Mouse (Mus musculus): ENCODE data around the gene 9430007A20Rik. TPM values are rescaled to one million over a fixed set of nuclear protein-coding genes. Genes with fewer than 3 reads are reported as not detected.

The 9430007A20Rik gene
- total and polyA plus RNA-seq, 2 experiments from 2014 or later, result not detected

DNA sequence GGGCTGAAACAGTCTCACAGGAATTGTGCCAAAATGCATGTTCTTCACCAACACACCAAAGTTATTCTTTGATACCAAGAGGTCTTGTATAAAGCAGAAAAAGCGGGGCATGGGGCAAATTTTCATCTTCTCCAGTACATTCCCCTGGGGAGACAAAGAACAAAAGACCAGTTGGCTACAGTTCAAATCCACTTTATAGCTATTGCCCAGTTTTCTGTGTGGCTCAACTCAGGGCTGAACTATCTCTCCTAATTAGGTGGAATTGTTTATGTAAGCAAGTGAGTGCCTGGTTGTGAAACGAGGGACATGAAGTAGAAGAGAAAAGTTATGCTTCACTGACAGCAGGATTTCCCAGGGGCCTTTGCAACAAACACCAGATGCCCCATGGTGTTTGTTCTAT is 41.6 kb downstream of the 9430007A20Rik start:
- no peak for TF ChIP-seq CTCF (IDR thresholded peaks at IDR 0.05; ENCODE audit: low read depth)

DNA sequence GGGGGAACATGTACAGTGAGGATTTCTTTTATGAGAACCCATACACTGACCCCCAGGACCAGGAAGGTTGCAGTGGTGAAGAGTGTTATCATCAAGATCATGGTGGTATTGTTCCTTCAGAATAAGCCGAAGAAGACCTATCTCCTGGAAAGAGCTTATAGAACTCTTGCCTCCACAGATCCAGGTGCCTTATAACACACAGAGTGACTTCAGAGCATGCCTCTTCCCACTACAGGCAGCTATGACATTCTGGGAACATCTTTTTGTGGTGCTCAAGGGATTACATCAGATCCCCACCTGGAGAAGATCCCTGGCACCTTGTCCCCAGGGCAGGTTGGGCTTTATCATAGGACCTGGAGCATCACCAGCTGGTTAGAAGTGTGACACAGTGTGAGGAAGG is 45.4 kb downstream of the 9430007A20Rik start, which contains the start of gene Gm13124:
Gene Gm13124, minus strand, starts transcription at position 101 of the 400 bp plus-strand sequence.
- Histone ChIP-seq H3K4me2 (ENCODE audit: low read depth, low read length) (no peak within 1 kb of the TSS), H3K4me1 (ENCODE audit: insufficient read depth, low read length) (no peaks in the 10 kb centered on the region), H3K36me3 (ENCODE audit: insufficient read depth, low read length) (no peaks in the 10 kb centered on the region), H3K4me3 (ENCODE audit: low read length) (no peak within 1 kb of the TSS), H3K9me3 (ENCODE audit: low read length) (peaks cover 17% of the 10 kb centered on the region; the same call in 1 of the 2 replicates), H3K9ac (replicated peaks; ENCODE audit: low read length) (no peak within 1 kb of the TSS), H3K27me3 (ENCODE audit: insufficient read depth, low read length) (no peaks in the 10 kb centered on the region), H3K27ac (no peak within 1 kb of the TSS)
- DNase-seq (ENCODE audit: low spot score), result no peak
- 93% methylated on average over 1 of the region's 1 CpGs for WGBS
- ATAC-seq, result no peak
- TF ChIP-seq CTCF (IDR thresholded peaks at IDR 0.05; ENCODE audit: low read depth), result no peak

More for the DNA sequence above, 41.6 kb downstream of the 9430007A20Rik start:
- H3K9me3 ChIP-seq (ENCODE audit: low read length), result peaks cover 29% of the 10 kb centered on the region
- no peaks in the 10 kb centered on the region for H3K4me1 ChIP-seq (ENCODE audit: insufficient read depth, low read length)
- H3K27me3 ChIP-seq (ENCODE audit: insufficient read depth, low read length), result no peaks in the 10 kb centered on the region
- H3K36me3 ChIP-seq (ENCODE audit: insufficient read depth, low read length), result no peaks in the 10 kb centered on the region
- ATAC-seq, result no peak
- no peak overlapping the region for H3K4me3 ChIP-seq (ENCODE audit: low read length)
- no peak overlapping the region for H3K9ac ChIP-seq (replicated peaks; ENCODE audit: low read length)
- no peak overlapping the region for H3K4me2 ChIP-seq (ENCODE audit: low read depth, low read length)
- no peak overlapping the region for H3K27ac ChIP-seq
- WGBS, result 59% methylated on average over 2 of the region's 2 CpGs
- DNase-seq (ENCODE audit: low spot score), result no peak

DNA sequence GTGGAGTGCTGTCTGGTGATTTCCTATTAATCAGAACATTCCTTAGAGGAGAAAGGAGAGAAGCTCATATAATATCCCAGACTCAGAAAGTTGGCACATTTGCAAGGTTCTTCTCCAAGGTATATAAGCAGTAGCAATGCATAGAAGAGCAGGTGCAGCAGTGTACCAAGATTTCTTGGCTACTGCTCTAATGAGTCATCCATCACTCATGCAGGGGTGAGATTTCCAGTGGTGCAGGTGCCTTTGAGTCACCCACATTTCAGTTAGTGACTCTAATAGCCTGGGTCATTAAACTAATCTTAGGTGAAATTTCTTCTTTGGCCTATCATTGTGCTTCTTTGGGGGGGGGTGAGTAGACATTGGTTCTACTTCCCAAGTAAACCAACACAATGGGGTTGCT is 48.1 kb downstream of the 9430007A20Rik start:
- ATAC-seq (no peak), DNase-seq (ENCODE audit: low spot score) (no peak)
- no peak for TF ChIP-seq CTCF (IDR thresholded peaks at IDR 0.05; ENCODE audit: low read depth)
- peaks cover 10% of the 10 kb centered on the region; the same call in 1 of the 2 replicates for H3K9me3 ChIP-seq (ENCODE audit: low read length)
- no peak overlapping the region for H3K4me3 ChIP-seq (ENCODE audit: low read length)
- no peak overlapping the region for H3K27ac ChIP-seq
- H3K9ac ChIP-seq (replicated peaks; ENCODE audit: low read length), result no peak overlapping the region
- H3K4me2 ChIP-seq (ENCODE audit: low read depth, low read length), result no peak overlapping the region
- no peaks in the 10 kb centered on the region for H3K27me3 ChIP-seq (ENCODE audit: insufficient read depth, low read length)
- no peaks in the 10 kb centered on the region for H3K4me1 ChIP-seq (ENCODE audit: insufficient read depth, low read length)
- no peaks in the 10 kb centered on the region for H3K36me3 ChIP-seq (ENCODE audit: insufficient read depth, low read length)

Other genes starting within 250 kb of the 9430007A20Rik start
- not detected in 2 replicates for gene Pramel5, start 239.3 kb upstream of the 9430007A20Rik start, total RNA-seq (2014; rRNA removed)
- not detected in 2 replicates for gene Pramel5, start 239.3 kb upstream of the 9430007A20Rik start, polyA plus RNA-seq (2015; fragmentation: Nextera tagmentation; extraction: Ambion mirVana)
- not detected in 2 replicates for gene Gm13128, start 189.6 kb upstream of the 9430007A20Rik start, total RNA-seq (2014; rRNA removed)
- gene Gm13128, start 189.6 kb upstream of the 9430007A20Rik start, polyA plus RNA-seq (2015; fragmentation: Nextera tagmentation; extraction: Ambion mirVana), result not detected in 2 replicates
- not detected in 2 replicates for gene Gm13119, start 161.9 kb upstream of the 9430007A20Rik start, total RNA-seq (2014; rRNA removed)
- gene Gm13119, start 161.9 kb upstream of the 9430007A20Rik start, polyA plus RNA-seq (2015; fragmentation: Nextera tagmentation; extraction: Ambion mirVana), result not detected in 2 replicates
- gene Pramef20, start 141.9 kb upstream of the 9430007A20Rik start, total RNA-seq (2014; rRNA removed), result not detected in 2 replicates
- not detected in 2 replicates for gene Pramef20, start 141.9 kb upstream of the 9430007A20Rik start, polyA plus RNA-seq (2015; fragmentation: Nextera tagmentation; extraction: Ambion mirVana)
- gene Pramef12, start 111.4 kb upstream of the 9430007A20Rik start, total RNA-seq (2014; rRNA removed), result not detected in 2 replicates
- gene Pramef12, start 111.4 kb upstream of the 9430007A20Rik start, polyA plus RNA-seq (2015; fragmentation: Nextera tagmentation; extraction: Ambion mirVana), result not detected in 2 replicates
- not detected in 2 replicates for gene 1700012P22Rik, start 81.0 kb upstream of the 9430007A20Rik start, total RNA-seq (2014; rRNA removed)
- 0.15 and 0.49 TPM in 2 replicates for gene 1700012P22Rik, start 81.0 kb upstream of the 9430007A20Rik start, polyA plus RNA-seq (2015; fragmentation: Nextera tagmentation; extraction: Ambion mirVana)
- not detected in 2 replicates for gene Gm9944, start 66.5 kb upstream of the 9430007A20Rik start, total RNA-seq (2014; rRNA removed)
- gene Gm9944, start 66.5 kb upstream of the 9430007A20Rik start, polyA plus RNA-seq (2015; fragmentation: Nextera tagmentation; extraction: Ambion mirVana), result not detected in 2 replicates
- not detected in 2 replicates for gene Aadacl3, start 56.1 kb upstream of the 9430007A20Rik start, total RNA-seq (2014; rRNA removed)
- gene Aadacl3, start 56.1 kb upstream of the 9430007A20Rik start, polyA plus RNA-seq (2015; fragmentation: Nextera tagmentation; extraction: Ambion mirVana), result not detected in 2 replicates
- not detected in 2 replicates for gene Gm13124, start 45.3 kb downstream of the 9430007A20Rik start, total RNA-seq (2014; rRNA removed)
- gene Gm13124, start 45.3 kb downstream of the 9430007A20Rik start, polyA plus RNA-seq (2015; fragmentation: Nextera tagmentation; extraction: Ambion mirVana), result not detected in 2 replicates
- not detected in 2 replicates for gene Aadacl4, start 93.9 kb downstream of the 9430007A20Rik start, total RNA-seq (2014; rRNA removed)
- not detected in 2 replicates for gene Aadacl4, start 93.9 kb downstream of the 9430007A20Rik start, polyA plus RNA-seq (2015; fragmentation: Nextera tagmentation; extraction: Ambion mirVana)
- not detected in 2 replicates for gene Gm436, start 166.5 kb downstream of the 9430007A20Rik start, total RNA-seq (2014; rRNA removed)
- gene Gm436, start 166.5 kb downstream of the 9430007A20Rik start, polyA plus RNA-seq (2015; fragmentation: Nextera tagmentation; extraction: Ambion mirVana), result not detected in 2 replicates
- not detected in 2 replicates for gene Gm13178, start 201.6 kb downstream of the 9430007A20Rik start, total RNA-seq (2014; rRNA removed)
- gene Gm13178, start 201.6 kb downstream of the 9430007A20Rik start, polyA plus RNA-seq (2015; fragmentation: Nextera tagmentation; extraction: Ambion mirVana), result not detected in 2 replicates

All from hindbrain, postnatal 0 days (tissue).